Mouse (Mus musculus) embryonic stem cell, embryonic (primary cell): ENCODE results near the gene Msi2.

Experiments
- CTCF ChIA-PET, 4 experiments: fragments of 300-600 bp in 2 of 4; fragments of 350-600 bp in 2 of 4; sonication (Branson Sonifier 250); formaldehyde crosslinking; loops; one replicate each; lab custom pipeline; 2022; ENCODE audit warnings: inconsistent platforms in 2 of 4; lab: Charles Lee
- POLR2A ChIA-PET, 4 experiments: fragments of 300-600 bp in 2 of 4; fragments of 350-600 bp in 2 of 4; sonication (Branson Sonifier 250); formaldehyde crosslinking; loops; one replicate each; lab custom pipeline; 2022; ENCODE audit warnings: antibody characterized with exemption in 4 of 4, inconsistent platforms in 1 of 4; lab: Charles Lee

Msi2 gene

DNA sequence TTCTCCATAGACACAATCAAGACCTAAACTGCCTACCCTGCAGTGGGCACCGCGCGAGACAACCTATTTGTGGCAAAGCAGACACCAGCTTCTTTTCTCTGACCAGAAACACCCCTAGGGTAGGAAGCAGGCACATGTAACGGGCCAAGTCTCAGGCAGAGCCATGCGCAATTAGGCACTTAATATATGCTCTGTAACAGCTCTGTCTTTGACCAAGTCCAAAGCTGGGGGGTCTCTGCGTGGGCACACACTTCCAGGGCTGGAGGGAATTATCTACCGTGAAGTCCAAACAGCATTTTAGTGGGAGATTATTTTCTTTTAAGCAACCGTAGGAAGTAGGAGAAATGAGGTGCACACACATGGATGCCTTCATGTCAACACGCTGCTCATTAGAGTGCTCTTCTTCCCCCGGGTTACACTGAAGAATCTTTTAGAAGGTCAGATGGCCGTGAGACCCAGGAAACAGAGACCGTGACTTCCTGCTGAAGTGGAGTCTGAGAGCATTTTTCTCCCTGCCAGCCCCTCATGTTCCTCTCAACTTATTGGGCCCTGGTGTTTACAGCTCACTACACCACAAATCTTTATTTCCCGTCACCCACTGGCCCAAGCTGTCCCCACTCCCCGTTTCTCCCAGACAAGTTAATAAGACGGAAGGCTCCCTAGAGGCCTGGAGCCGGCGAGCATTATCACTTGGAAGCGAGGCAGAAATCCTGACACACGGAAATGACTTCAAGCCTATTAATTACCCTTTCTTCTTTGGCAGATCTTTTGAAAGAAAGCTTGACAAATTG is 258.2 kb downstream of the Msi2 start:
- POLR2A ChIA-PET, result interaction anchor here in 3 of 4 experiments (0.8 to 1.7 kb wide), 5 partner anchors 11 to 211 kb away, joined by 3 to 5 read pairs (median 3); no protein-coding TSS in a partner anchor
- CTCF ChIA-PET, result interaction anchor here in 1 of 4 experiments (0.6 kb wide), 2 partner anchors 474 to 1031 kb away, joined by 3 to 5 read pairs; no protein-coding TSS in a partner anchor

DNA sequence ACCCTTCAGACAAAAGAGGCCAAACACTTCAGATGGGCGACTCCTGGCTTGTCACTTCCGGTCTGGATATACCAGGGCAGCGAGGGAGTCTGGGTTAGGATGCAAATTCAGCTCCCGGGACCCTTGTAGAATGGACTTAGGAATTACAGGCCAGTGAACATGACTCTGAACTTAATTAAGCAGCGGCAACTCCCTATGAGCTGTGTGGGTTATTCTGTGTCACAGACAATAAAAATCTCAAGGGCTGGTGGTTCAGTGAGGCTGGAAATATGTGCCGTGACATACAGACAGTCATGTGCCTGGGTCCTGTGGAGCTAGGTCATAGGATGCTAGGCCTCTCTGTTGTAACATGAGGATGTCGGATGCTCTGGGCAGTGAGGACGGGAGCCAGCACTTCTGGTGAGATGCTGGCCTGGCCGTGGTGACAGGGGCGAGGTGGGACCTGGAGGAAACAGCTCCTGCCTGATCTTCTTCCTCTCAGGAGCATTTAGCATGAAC is 261.0 kb downstream of the Msi2 start:
- CTCF ChIA-PET, result interaction anchor here in 1 of 4 experiments (0.7 kb wide), 1 partner anchor 66 kb away, joined by 11 read pairs; no protein-coding TSS in a partner anchor
- POLR2A ChIA-PET, result interaction anchor here in 3 of 4 experiments (0.6 to 4.0 kb wide), 13 partner anchors 9 to 264 kb away, joined by 3 to 28 read pairs (median 3); no protein-coding TSS in a partner anchor

GRCm38 (mm10) chr11:88454867-88455806 is 263.2 kb downstream of the Msi2 start:
- ChIA-PET CTCF (interaction anchor here in 1 of 4 experiments (0.8 kb wide), 1 partner anchor 13 kb away, joined by 4 read pairs; no protein-coding TSS in a partner anchor), POLR2A (interaction anchor here in 3 of 4 experiments (0.6 to 4.0 kb wide), 6 partner anchors 9 to 813 kb away, joined by 3 to 28 read pairs (median 6); no protein-coding TSS in a partner anchor)

- ChIA-PET CTCF (no interaction called here), POLR2A (interaction anchor here in 2 of 4 experiments (0.6 to 1.6 kb wide), 3 partner anchors 8 to 124 kb away, joined by 3 to 10 read pairs (median 8); no protein-coding TSS in a partner anchor)
Observed at GRCm38 (mm10) chr11:88449180-88449579, 269.1 kb downstream of the Msi2 start.

- ChIA-PET POLR2A (interaction anchor here in 1 of 4 experiments (1.6 kb wide), 1 partner anchor 8 kb away, joined by 10 read pairs; no protein-coding TSS in a partner anchor), CTCF (interaction anchor here in 1 of 4 experiments (0.5 kb wide), 1 partner anchor 499 kb away, joined by 5 read pairs; no protein-coding TSS in a partner anchor)
Observed at GRCm38 (mm10) chr11:88448571-88448970, 269.7 kb downstream of the Msi2 start.

GRCm38 (mm10) chr11:88447350-88447749 is 271.0 kb downstream of the Msi2 start:
- ChIA-PET CTCF (interaction anchor here in 1 of 4 experiments (0.6 kb wide), 1 partner anchor 17 kb away, joined by 3 read pairs; no protein-coding TSS in a partner anchor), POLR2A (interaction anchor here in 1 of 4 experiments (0.8 kb wide), 1 partner anchor 17 kb away, joined by 3 read pairs; no protein-coding TSS in a partner anchor)

- ChIA-PET CTCF (no interaction called here), POLR2A (interaction anchor here in 1 of 4 experiments (0.8 to 5.9 kb wide), 4 partner anchors 7 to 176 kb away, joined by 3 to 28 read pairs (median 4); no protein-coding TSS in a partner anchor)
Observed at GRCm38 (mm10) chr11:88443905-88444304, 274.4 kb downstream of the Msi2 start.

GRCm38 (mm10) chr11:88443291-88443690 is 275.0 kb downstream of the Msi2 start:
- POLR2A ChIA-PET, result interaction anchor here in 2 of 4 experiments (0.9 to 5.9 kb wide), 7 partner anchors 8 to 105 kb away, joined by 3 to 28 read pairs (median 4); no protein-coding TSS in a partner anchor
- CTCF ChIA-PET, result interaction anchor here in 1 of 4 experiments (1.5 kb wide), 1 partner anchor 379 kb away, joined by 4 read pairs; no protein-coding TSS in a partner anchor

DNA sequence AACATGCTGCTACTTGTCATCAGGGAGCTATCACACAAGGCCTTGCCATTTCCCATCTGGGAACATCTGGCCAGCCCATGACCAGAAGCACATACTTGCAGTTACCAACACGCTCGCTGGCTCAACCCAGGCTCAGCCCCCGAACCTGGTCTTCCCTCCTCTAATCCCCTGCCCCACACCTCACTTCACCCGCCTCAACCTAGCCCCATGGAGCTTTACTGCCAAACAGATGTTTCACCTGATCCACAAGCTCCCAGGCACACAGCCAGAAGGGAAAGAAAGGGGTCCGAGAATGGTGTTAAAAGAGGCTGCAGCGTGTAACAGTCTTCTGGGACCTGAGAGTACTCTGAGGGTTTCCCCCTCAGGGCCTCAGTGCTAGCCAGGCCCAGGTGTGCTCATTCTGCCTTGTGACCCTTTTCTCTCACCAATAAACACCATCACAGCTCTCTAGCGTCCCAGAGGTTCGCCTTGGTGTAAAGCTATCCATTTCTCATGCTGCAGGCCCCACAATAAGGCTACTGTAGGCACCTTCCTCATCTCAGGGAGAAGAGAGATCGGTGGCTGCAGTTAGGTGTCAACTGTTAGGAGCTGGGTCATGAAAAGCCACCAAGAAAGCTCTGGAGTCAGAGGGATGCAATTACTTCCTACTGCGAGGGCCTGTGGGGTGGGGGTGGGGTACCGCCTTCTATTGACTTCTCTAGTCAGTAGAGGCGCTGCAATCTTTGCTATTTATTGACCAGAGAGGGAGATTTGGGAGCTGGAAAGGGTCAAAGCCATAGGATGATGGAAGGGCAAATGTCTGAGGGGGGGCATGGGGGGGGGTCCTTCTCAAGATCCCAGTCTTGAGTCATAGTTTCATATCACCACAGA is 276.2 kb downstream of the Msi2 start:
- CTCF ChIA-PET, result interaction anchor here (0.5 to 1.5 kb wide), 10 partner anchors 10 to 380 kb away, joined by 3 to 7 read pairs (median 3); no protein-coding TSS in a partner anchor
- POLR2A ChIA-PET, result interaction anchor here in 3 of 4 experiments (0.6 to 5.9 kb wide), 15 partner anchors 7 to 369 kb away, joined by 3 to 28 read pairs (median 4); no protein-coding TSS in a partner anchor

DNA sequence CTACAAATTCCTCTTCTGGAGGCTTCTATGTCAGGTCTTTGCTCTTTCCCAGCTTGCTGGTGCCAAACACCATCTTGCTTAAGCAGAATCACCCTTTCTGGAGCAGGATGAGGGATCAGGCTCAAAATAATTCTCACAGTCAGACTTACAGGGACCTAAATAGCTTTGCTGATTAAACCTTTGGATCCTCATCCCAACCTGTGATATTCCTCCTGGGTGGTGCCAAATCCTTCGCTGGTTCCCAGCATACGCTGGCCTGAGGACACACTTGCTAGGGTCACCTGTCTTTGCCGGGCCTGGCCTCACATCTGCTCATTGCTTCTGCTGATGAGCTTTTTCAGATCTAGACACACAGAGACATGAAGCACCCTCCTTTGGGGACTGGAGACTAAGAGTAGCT is 279.7 kb downstream of the Msi2 start:
- CTCF ChIA-PET, result interaction anchor here in 2 of 4 experiments (0.7 to 2.5 kb wide), 4 partner anchors 9 to 157 kb away, joined by 3 to 11 read pairs (median 3); no protein-coding TSS in a partner anchor
- POLR2A ChIA-PET, result interaction anchor here in 3 of 4 experiments (0.7 to 5.9 kb wide), 8 partner anchors 9 to 105 kb away, joined by 3 to 28 read pairs (median 4); no protein-coding TSS in a partner anchor

GRCm38 (mm10) chr11:88436596-88436995 is 281.7 kb downstream of the Msi2 start:
- ChIA-PET POLR2A (interaction anchor here in 2 of 4 experiments (0.6 to 1.8 kb wide), 3 partner anchors 8 to 417 kb away, joined by 4 to 14 read pairs (median 4); no protein-coding TSS in a partner anchor), CTCF (no interaction called here)

GRCm38 (mm10) chr11:88435543-88435942 is 282.8 kb downstream of the Msi2 start:
- POLR2A ChIA-PET, result interaction anchor here in 2 of 4 experiments (0.8 to 1.8 kb wide), 4 partner anchors 8 to 27 kb away, joined by 3 to 14 read pairs (median 4); no protein-coding TSS in a partner anchor
- CTCF ChIA-PET, result interaction anchor here in 1 of 4 experiments (0.5 to 0.6 kb wide), 2 partner anchors 155 to 373 kb away, joined by 9 to 13 read pairs; no protein-coding TSS in a partner anchor

- ChIA-PET CTCF (interaction anchor here in 1 of 4 experiments (1.4 kb wide), 1 partner anchor 63 kb away, joined by 3 read pairs; no protein-coding TSS in a partner anchor), POLR2A (interaction anchor here in 2 of 4 experiments (0.6 to 2.0 kb wide), 7 partner anchors 8 to 386 kb away, joined by 3 to 5 read pairs (median 3); no protein-coding TSS in a partner anchor)
Observed at GRCm38 (mm10) chr11:88431363-88432269, 286.7 kb downstream of the Msi2 start.

DNA sequence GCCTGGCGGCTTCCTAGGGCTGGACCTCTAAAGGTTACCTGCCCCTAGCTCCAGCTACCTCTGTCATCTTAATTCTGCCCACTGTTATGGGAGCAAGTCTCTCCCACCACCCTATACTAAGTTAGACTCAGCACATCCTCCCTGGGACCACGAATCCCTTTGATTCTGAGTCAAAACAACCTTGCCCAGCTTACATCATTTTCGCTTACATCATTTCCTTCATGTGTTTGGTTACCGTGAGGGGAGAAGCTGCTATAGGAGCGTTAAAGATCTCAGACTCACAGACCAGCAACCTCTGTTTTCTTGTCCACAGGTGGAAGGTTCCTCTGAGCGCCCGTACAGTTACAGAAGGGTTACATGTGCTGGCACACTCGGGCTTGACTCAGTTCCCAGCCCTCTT is 288.0 kb downstream of the Msi2 start:
- CTCF ChIA-PET, result interaction anchor here (0.5 to 2.5 kb wide), 14 partner anchors 8 to 394 kb away, joined by 3 to 11 read pairs (median 4); no protein-coding TSS in a partner anchor
- POLR2A ChIA-PET, result interaction anchor here in 3 of 4 experiments (0.9 to 2.0 kb wide), 9 partner anchors 8 to 122 kb away, joined by 3 to 5 read pairs (median 3); no protein-coding TSS in a partner anchor

- CTCF ChIA-PET, result interaction anchor here (0.5 to 2.5 kb wide), 16 partner anchors 9 to 394 kb away, joined by 3 to 11 read pairs (median 4); no protein-coding TSS in a partner anchor
- POLR2A ChIA-PET, result interaction anchor here in 3 of 4 experiments (0.9 to 2.0 kb wide), 12 partner anchors 9 to 122 kb away, joined by 3 to 6 read pairs (median 3); no protein-coding TSS in a partner anchor
Observed at GRCm38 (mm10) chr11:88429680-88430079, 288.6 kb downstream of the Msi2 start.
